Mouse (Mus musculus) spleen, postnatal 10 days (tissue): ENCODE data around the gene Acss1.

Experiments
- DNase-seq, 2 experiments: peaks; one replicate each; pipeline ENCODE4 v3.0.0; 2021 to 2022; ENCODE audit warnings: low spot score in 2 of 2

The Acss1 gene

DNA sequence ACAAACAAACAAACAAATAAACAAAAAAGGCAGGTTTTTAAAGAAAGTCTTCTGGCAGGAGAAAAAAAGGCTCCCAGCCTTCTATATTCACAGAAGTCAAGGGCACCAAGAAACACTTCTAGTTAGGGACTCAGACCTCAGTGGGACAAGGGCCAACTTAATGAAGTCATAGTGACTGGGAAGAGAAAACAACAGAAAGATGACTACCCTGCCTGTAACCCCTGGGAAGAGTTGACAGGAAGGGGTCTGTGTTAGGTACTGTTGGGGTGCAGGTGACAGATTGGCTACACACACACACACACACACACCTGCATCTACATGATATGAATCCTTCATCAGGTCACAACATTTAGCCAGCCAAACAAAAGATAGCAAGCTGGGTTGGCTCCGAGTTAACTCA lies 25.1 kb downstream of the Acss1 start:
- DNase-seq, result no peak

GRCm38 (mm10) chr2:150638370-150638733 lies 29.9 kb downstream of the Acss1 start:
- no peak for DNase-seq

DNA sequence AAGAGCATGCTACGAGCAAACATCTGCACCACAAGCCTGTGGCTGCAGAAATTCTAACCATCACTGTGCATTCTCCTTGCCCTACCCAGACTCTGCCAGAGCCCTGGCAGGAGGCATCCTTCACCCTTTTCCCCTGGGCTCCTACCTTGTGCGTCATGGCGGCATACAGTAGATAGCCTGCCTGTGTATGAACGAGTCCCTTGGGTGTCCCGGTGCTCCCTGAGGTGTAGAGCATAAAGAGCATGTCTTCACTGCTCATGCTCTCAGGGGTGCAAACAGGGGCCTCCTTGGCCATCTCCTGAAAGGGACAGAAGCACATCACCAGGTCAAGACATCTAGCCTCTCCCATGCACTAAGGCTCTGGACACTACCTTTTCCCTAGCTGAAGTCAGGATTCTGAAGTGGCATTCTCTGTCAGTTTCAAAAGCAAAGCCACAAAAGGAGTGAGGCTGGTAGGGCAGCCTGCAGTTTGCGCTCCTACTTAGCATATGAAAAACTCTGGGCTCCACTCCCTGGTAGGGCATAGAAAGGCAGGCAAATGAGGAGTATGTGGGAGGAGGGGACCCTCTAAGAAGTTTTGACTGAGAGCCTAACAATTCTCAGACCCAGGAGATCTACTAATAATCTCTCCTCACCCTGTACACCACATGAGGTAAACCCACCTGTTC lies 30.5 kb downstream of the Acss1 start:
- no peak for DNase-seq

- no peak for DNase-seq
These were observed 32.3 kb downstream of the Acss1 start for GRCm38 (mm10) chr2:150635877-150636446.

- DNase-seq, result no peak
These were observed 39.0 kb downstream of the Acss1 start for GRCm38 (mm10) chr2:150629255-150629654.

- no peak for DNase-seq
These were observed 41.2 kb downstream of the Acss1 start for GRCm38 (mm10) chr2:150627140-150627539.

DNA sequence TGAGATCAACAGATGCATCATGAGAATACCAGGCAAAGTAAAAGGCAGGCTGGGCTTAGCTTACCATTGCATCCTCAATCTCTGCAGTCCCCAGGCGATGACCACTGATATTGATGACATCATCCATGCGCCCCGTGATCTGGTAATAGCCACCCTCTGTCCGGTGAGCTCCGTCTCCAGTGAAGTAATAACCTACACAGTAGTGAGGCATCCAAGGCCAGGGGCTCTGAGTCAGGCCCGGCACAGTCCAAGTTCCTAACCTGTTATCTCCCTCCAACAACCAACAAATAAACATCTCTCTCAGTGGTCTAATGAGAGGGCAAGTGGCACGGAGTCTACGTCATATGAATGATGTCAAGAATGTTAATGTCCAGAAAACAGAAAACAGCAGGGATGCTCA lies 43.4 kb downstream of the Acss1 start:
- DNase-seq, result no peak

GRCm38 (mm10) chr2:150623957-150624356 lies 44.3 kb downstream of the Acss1 start:
- DNase-seq, result no peak

GRCm38 (mm10) chr2:150621698-150622097 lies 46.6 kb downstream of the Acss1 start:
- no peak for DNase-seq

- DNase-seq, result no peak
These were observed 58.2 kb downstream of the Acss1 start for GRCm38 (mm10) chr2:150610097-150610496.

- DNase-seq, result peak; percentile 37 to 63
These were observed 59.3 kb downstream of the Acss1 start for GRCm38 (mm10) chr2:150608872-150609560.

DNA sequence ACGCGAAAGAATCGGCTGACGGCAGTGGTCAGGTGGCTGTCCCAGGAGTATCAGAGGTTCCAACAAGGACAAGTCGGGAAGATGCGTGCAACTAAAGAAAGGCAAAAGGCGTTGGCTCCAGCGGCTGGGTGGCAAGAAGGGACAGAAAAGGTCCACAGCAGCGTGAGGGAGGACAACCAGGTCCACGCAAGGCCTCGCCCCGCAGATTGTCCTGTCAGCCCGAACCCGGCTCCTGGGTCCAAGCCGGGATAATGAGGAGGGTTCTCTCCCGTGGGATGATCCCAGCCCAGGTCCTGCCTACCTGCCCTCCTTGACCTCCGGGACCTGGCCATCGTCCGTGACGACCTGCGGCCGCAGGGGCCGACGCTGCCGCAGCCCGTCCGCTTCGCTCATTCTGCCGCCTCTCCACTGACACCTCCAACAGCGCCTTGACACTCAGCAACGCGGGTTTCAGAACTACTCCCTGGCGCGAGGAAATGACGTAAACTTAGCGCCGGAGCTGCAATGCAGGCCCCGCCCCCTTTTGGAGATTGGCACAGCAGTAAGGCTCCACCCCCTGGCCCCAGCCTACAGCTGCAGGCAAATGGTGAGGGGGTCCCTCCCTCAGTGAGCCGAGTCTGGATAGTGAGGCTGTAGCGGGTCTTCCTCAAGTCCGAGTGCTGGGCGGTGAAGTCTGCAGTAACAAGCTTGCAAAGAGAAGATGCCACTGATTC lies 60.1 kb downstream of the Acss1 start, which contains the start of gene Apmap:
Gene Apmap, minus strand, starts transcription at position 481 of the 713 bp plus-strand sequence.
- DNase-seq, result peak; percentile 93 to 99

DNA sequence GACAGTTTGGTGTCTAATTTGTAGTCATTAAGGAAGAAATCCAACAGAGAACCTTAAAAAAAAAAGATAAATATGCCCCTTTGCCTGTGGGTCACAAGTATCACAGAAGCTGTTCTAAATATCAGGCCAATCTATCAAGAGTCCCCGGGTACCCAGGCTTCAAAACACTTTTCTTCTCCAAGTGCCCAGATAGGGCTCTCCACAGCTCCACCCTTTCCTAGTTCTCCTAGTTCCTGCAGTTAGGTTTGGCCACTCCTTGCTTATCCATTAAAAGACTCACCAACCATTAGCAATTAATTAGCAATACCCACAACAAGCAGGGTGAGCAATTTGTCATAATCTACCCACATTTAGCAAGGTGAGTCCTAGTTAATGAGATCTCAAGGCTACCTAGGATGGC lies 61.2 kb downstream of the Acss1 start:
- no peak for DNase-seq

GRCm38 (mm10) chr2:150604802-150605201 lies 63.5 kb downstream of the Acss1 start:
- DNase-seq, result no peak

- no peak for DNase-seq
These were observed 66.1 kb downstream of the Acss1 start for GRCm38 (mm10) chr2:150602166-150602565.

DNA sequence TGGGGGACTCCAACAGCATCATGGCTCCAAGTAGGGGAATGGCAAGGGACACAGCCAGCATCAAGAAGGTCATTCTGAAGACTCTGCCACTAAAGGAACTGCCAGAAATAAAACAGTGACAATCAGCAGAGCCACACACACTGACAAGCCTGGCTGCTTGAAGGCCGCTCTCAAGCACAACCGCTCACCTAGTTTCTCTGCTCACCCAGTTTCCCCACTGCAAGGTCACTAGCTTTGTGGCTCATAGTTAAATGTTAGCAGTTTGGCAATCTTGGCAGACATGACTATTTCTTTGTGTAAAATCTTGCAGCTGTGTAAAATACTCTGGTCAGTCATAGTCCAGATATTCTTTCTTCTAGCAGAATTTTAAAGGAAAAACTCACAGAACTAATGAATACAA lies 68.0 kb downstream of the Acss1 start:
- DNase-seq, result no peak

DNA sequence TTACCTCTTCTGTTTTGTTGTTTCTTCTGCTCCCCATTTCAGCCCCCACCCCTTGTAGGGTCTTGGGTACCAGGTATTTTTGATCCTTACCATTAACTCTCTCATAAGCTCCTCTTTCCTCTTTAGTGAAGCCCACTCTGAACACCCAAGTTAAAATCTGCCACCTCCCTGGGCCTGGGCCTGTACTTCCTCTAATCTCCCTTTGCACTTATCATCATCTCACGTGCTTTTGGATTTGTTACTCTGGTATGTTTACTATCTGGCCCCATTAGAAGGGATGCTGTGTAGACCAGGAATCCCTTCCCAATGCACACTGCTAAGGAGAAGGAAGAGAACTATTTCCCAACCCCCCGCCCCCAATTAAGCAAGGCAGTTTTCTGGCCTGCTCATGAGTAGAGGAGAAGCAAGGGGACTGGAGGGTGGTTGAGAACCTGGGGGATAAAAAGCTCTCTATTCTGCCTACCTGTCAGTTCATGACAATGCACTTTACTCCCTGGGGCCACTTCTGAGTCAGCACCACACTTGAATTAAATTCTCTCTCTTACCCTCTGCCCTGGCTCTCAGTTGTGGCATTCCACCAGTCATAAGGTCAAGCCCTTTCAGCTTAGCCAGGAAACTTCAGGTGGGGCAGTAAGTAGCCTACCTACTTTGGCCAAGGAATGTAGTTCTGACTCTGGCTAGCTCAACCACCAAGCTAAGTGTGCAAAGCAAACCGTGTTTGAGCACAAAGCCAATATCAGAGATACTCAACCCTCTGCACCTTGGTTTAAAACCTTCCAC lies 72.7 kb downstream of the Acss1 start:
- no peak for DNase-seq

DNA sequence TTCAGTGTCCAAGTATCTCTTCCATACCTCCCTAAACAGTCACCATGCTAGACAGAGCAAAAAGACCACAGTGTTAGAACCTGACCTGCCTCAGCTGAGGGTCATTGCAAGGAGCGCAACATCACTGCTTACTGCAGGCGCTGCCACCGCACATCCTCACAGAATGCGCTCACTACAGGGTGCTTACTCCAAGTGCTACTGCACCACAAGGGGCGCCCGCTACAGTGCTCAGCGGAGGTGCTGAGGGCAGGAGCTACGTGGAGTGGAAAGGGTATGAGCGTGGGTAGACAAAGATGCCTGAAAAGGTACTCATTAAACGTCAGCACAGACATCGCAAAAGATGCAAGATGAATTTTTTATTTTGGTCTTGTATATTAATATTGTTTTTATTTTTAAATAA lies 79.2 kb downstream of the Acss1 start:
- DNase-seq, result no peak

DNA sequence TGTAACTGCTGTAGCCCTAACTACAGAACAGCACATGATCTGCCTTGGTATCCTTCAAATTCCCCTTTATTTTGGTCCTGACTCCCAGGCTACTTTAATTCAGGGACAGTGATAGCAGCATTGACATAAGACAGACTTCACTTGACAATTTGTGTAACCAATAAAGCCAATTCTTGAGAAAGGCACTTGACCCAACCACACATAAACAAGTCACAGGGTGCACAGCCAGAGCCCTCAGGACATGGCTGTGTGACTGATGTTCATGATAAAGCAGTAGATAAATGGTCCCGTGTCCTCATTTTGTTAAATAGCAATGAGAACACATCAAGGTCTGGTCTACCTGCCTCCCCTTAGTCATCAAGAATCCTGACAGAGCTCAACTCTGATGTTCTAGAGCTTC lies 88.7 kb downstream of the Acss1 start:
- no peak for DNase-seq

GRCm38 (mm10) chr2:150578603-150579002 lies 89.7 kb downstream of the Acss1 start:
- DNase-seq, result no peak

- DNase-seq, result no peak
These were observed 92.0 kb downstream of the Acss1 start for GRCm38 (mm10) chr2:150576256-150576655.

- DNase-seq, result no peak
These were observed 95.8 kb downstream of the Acss1 start for GRCm38 (mm10) chr2:150572463-150572862.
